Mouse (Mus musculus) midbrain, embryonic 13.5 days (tissue): Measurements from ENCODE around the gene Hdac2. TPM values are rescaled to one million over a fixed set of nuclear protein-coding genes. Genes with fewer than 3 reads are reported as not detected.

Experiments used
- ATAC-seq: fragments of 200-750 bp; cut with Nextera tagmentation; 2 replicates; pipeline ENCODE4 v1.8.0; 2017; ENCODE audit warnings: mild to moderate bottlenecking, moderate TSS enrichment, moderate library complexity
- H3K27ac ChIP-seq: fragments of 300-500 bp; sonication (generic); 2 replicates; pipeline ENCODE4 v1.5.1; 2015; ENCODE audit warnings: inconsistent platforms, mild to moderate bottlenecking, moderate library complexity
- H3K27me3 ChIP-seq: fragments of 300-500 bp; sonication (generic); 2 replicates; pipeline ENCODE4 v1.6.1; 2015; ENCODE audit warnings: mild to moderate bottlenecking, inconsistent platforms
- H3K36me3 ChIP-seq: fragments of 300-500 bp; sonication (generic); 2 replicates; pipeline ENCODE4 v1.6.1; 2015; ENCODE audit warnings: mild to moderate bottlenecking, inconsistent platforms
- H3K4me1 ChIP-seq: fragments of 300-500 bp; sonication (generic); replicated peaks from 2 replicates; pipeline ENCODE4 v1.6.1; 2015; ENCODE audit warnings: inconsistent platforms
- H3K4me2 ChIP-seq: fragments of 300-500 bp; sonication (generic); replicated peaks from 2 replicates; pipeline ENCODE4 v1.6.1; 2015; ENCODE audit warnings: moderate library complexity, mild to moderate bottlenecking, inconsistent platforms
- H3K4me3 ChIP-seq: fragments of 300-500 bp; sonication (generic); replicated peaks from 2 replicates; pipeline ENCODE4 v1.5.1; 2015; ENCODE audit warnings: mild to moderate bottlenecking, inconsistent platforms
- H3K9ac ChIP-seq: fragments of 300-500 bp; sonication (generic); replicated peaks from 2 replicates; pipeline ENCODE4 v1.6.1; 2015; ENCODE audit warnings: mild to moderate bottlenecking, inconsistent platforms
- H3K9me3 ChIP-seq: fragments of 300-500 bp; sonication (generic); 2 replicates; pipeline ENCODE4 v1.6.1; 2016; ENCODE audit warnings: mild to moderate bottlenecking, inconsistent platforms
- WGBS: fragments of 180-500 bp; shearing (Covaris S2); methylation state at CpG from one replicate; pipeline ENCODE4 v1.1.7; 2015; 5-methylcytosine and 5-hydroxymethylcytosine counted together
- polyA plus RNA-seq: library from polyadenylated mRNA; unstranded; fragments of >200 nt; fragmentation: Nextera tagmentation; extraction: Ambion mirVana; gene quantifications from 2 replicates; pipeline ENCODE4 v1.2.1, GENCODE M21; 2015

Gene Hdac2
- polyA plus RNA-seq, 1 experiment from 2014 or later = 439 TPM

DNA sequence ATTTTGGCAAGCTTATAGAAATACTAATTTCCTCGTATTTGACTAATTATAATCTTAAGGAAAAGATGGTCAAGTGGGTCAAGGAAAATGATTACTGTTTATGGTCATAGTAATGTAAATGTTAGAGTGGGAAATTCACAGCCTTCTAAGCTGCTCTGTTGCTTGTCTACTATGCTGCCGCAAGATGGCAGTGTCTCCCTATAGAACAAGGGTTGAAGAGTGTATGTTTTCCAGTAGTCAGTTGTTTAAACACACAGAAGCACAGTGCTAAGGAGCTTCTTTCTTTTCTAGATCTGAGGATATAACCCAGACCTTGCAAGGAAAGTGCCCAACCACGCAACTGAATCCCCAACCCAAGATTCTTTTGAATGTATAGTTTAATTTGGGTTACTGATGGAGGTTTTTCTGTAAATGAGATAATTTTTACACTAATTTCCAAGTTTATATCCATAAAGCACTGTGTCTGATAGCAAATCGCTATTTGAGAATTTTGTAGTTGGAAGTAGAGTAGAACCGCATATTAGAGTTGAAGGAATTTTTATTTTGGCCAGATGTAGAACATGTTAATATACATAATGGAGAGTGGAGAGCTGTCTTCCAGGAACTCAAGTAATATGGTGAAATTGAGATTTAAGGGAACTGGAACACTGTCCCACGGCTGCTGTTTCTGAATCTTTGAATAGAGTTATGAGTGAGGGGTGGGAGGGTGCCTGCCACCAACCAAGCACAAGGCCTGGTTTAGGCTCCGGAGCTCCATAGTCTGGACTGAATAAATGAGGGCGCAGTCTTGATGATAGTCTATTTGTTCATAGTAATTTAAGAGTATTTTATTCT lies 40.1 kb downstream of the Hdac2 start:
- Histone ChIP-seq H3K4me1 (no peaks in the 10 kb centered on the region), H3K4me2 (no peak overlapping the region), H3K4me3 (no peak overlapping the region), H3K36me3 (no peaks in the 10 kb centered on the region), H3K27me3 (no peaks in the 10 kb centered on the region), H3K9me3 (no peaks in the 10 kb centered on the region), H3K27ac (no peak overlapping the region), H3K9ac (no peak overlapping the region)
- WGBS = 50% methylated on average over 8 of the region's 8 CpGs
- peak; percentile 90 for ATAC-seq

DNA sequence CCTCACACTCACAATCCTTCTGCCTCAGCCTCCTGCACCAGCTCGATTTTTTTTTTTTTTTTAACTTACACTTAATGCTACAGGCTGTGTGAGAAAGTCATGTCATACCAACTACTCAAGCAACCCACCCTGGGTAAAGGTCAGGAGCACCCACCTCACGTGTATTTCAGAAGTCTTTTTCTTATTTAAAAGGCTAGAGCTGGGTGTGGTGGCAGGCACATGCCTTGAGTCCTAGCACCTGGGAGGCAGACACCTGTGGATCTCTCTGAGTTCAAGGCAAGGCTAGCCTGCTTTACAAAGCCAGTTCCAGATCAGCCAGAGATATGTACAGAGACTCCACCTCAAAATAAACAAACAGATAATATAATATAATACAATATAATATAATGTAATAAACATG lies 41.4 kb downstream of the Hdac2 start:
- H3K4me3 ChIP-seq = no peak overlapping the region
- no peaks in the 10 kb centered on the region for H3K4me1 ChIP-seq
- no peak overlapping the region for H3K9ac ChIP-seq
- no peak for ATAC-seq
- H3K36me3 ChIP-seq = no peaks in the 10 kb centered on the region
- no peaks in the 10 kb centered on the region for H3K27me3 ChIP-seq
- 70% methylated on average over 2 of the region's 2 CpGs for WGBS
- H3K9me3 ChIP-seq = no peaks in the 10 kb centered on the region
- H3K4me2 ChIP-seq = no peak overlapping the region
- no peak overlapping the region for H3K27ac ChIP-seq

DNA sequence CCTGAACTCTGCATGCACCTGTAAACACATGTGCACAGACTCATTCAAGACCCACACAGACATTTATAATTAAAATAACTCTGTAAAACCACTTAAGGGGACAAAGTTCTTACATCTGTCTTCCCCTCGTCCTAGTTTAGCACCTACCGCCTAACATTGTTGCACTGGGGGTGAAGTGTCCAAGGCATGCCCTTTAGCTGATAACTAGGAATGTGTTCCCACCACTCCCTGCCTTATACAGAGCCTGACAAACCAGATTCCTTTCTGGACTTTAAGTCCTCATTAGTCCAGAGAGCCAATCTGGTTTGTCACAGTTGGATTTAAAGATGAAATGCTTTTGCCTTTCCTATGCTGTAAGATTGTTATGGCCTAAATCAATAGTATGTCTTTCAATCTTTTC lies 41.9 kb downstream of the Hdac2 start:
- Histone ChIP-seq H3K9me3 (no peaks in the 10 kb centered on the region), H3K27ac (no peak overlapping the region), H3K4me3 (no peak overlapping the region), H3K9ac (no peak overlapping the region), H3K36me3 (no peaks in the 10 kb centered on the region), H3K4me1 (no peaks in the 10 kb centered on the region), H3K4me2 (no peak overlapping the region), H3K27me3 (no peaks in the 10 kb centered on the region)
- 89% methylated on average over 2 of the region's 2 CpGs for WGBS
- ATAC-seq = no peak

DNA sequence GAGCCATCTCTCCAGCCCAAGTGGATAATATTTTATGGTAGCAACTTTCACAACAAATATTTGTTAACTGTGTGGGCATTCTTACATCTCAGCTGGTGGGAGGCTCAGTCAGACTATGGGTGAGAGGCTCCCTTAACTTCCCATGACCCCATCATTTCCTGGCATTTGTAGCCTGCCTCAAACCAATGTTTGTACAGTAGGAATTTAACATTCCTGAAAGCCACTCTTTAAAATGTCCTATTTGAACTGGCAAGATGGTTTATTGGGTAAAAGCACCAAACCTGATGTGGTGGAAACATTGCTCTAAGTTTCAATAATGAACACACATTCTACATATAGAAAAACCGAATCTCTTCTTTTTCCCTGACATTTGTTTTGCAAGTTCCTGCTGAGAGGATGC lies 50.0 kb downstream of the Hdac2 start:
- Histone ChIP-seq H3K9me3 (no peaks in the 10 kb centered on the region), H3K27me3 (no peaks in the 10 kb centered on the region), H3K9ac (no peak overlapping the region), H3K4me3 (no peak overlapping the region), H3K4me1 (no peaks in the 10 kb centered on the region), H3K4me2 (no peak overlapping the region), H3K27ac (no peak overlapping the region), H3K36me3 (no peaks in the 10 kb centered on the region)
- no peak for ATAC-seq
- WGBS = 80% methylated on average over 1 of the region's 1 CpGs

DNA sequence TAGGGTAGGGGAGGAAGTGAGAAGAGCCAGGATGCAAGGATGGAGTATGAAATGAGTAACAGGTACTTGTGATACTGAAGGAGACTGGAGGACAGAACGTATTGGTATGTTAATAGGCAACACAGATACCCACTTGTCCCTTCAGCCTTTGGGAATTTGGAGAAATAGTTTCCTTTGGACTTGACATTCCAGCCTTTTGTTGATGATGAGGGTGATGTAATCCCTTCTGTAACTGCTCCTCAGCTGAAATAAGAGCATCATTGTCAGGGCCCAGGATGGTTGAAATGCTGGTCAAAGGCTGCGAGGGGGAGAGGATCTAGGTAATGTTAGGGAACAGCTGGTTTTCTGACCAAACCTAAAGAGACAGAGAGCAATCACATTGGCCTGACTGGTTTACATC lies 54.3 kb downstream of the Hdac2 start:
- H3K36me3 ChIP-seq = no peaks in the 10 kb centered on the region
- H3K4me2 ChIP-seq = no peak overlapping the region
- no peak overlapping the region for H3K4me3 ChIP-seq
- no peaks in the 10 kb centered on the region for H3K4me1 ChIP-seq
- no peak overlapping the region for H3K27ac ChIP-seq
- H3K27me3 ChIP-seq = no peaks in the 10 kb centered on the region
- no peak for ATAC-seq
- H3K9me3 ChIP-seq = no peaks in the 10 kb centered on the region
- H3K9ac ChIP-seq = no peak overlapping the region
- 73% methylated on average over 2 of the region's 2 CpGs for WGBS

DNA sequence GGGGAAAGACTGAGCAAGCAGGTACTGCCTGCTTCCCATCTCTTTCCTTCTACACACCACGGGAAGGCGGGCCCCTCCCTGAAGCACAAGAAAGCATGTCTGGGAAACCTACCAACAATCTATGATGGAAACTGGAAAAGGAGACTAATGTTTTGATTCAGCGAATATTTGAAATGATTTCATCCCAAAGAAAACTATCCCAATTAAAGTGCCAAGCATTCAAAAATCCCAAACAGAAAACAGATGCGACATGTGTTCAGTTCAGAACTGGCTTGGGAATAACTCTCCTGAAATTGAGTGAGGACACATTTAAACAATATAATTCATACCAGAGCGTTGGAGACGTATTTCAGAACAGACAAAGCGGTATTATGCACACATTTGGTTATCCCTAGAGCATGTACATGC lies 60.8 kb downstream of the Hdac2 start:
- Histone ChIP-seq H3K36me3 (no peaks in the 10 kb centered on the region), H3K9ac (no peak overlapping the region), H3K27ac (no peak overlapping the region), H3K4me2 (no peak overlapping the region), H3K4me1 (no peaks in the 10 kb centered on the region), H3K27me3 (no peaks in the 10 kb centered on the region), H3K9me3 (no peaks in the 10 kb centered on the region), H3K4me3 (no peak overlapping the region)
- WGBS = 89% methylated on average over 7 of the region's 7 CpGs
- no peak for ATAC-seq

DNA sequence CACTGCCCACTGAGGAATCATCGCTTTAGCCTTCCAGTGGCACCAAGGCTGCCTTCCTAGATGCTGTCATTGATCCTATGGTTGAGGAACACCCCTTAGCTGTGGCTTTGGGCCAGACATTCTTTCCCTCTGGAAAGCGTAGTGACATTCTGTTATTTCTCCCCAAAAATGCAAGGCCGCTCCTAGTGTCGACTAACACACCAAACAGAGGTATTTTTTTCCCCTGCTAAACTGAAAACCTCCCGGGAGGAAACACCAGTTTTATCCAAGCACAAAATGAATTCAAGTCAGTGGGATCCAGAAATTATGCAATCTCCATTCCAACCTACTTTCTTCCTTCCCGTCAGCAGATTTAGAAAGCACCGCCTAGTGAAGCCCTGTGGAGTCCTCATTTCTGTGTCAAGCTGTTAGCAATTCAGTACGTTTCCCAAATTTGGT lies 73.3 kb downstream of the Hdac2 start:
- H3K36me3 ChIP-seq = no peaks in the 10 kb centered on the region
- H3K9ac ChIP-seq = no peak overlapping the region
- no peaks in the 10 kb centered on the region for H3K9me3 ChIP-seq
- H3K27ac ChIP-seq = no peak overlapping the region
- H3K4me2 ChIP-seq = no peak overlapping the region
- ATAC-seq = no peak
- 84% methylated on average over 8 of the region's 8 CpGs for WGBS
- H3K4me1 ChIP-seq = no peaks in the 10 kb centered on the region
- H3K4me3 ChIP-seq = no peak overlapping the region
- no peaks in the 10 kb centered on the region for H3K27me3 ChIP-seq

Other genes with a start within 250 kb of the Hdac2 start
- gene Marcks, start 164.4 kb downstream of the Hdac2 start, polyA plus RNA-seq = 277 and 290 TPM in 2 replicates